Mouse (Mus musculus): ENCODE data around the gene Sdf4.
A peak's percentile ranks its signal among the peaks of the same experiment; 100 is the strongest.

Gene Sdf4

DNA sequence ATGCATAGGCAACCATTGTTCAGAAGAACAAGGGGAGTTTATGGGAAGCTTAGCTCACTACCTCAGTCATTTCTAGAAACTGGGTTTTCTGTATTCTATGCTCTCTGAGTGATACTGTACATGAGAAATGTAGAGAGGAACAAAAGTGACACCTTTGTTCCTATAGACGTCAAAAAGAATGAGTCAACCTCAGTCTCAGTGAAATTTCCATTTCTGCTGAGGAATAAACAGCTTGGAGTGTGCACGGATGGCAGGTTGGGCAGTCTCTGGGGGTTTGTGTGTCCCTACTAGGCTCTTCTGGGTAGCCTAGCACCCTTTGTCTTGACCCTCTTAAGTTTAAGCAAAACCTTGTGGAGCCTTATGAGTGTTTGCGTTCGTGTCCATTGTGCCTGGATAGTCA, 15.7 kb downstream of the Sdf4 start:
- no peak for DNase-seq (ENCODE audit: low spot score in 2 of 2)

DNA sequence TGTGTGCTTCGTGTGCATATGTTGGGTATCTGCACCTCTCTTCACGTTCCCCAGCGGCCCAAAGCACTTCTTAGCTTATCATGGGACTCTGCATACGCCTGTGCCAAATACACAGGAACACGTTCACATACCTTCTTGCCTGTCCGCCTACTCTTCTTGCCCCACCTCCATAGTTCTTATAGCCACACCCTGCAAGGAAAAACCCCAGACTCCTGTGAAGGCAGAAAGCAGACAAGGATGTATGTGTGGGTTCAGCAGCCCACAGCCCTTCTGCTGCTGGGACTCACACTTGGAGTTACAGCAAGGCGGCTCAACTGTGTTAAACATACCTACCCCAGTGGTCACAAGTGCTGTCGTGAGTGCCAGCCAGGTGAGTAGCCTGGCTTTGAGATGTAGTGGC, 21.0 kb downstream of the Sdf4 start, which contains the start of gene Tnfrsf4:
Tnfrsf4 (plus strand) TSS at position 207 of the 400 bp plus-strand sequence.
- no peak for DNase-seq (ENCODE audit: low spot score in 2 of 2)

DNA sequence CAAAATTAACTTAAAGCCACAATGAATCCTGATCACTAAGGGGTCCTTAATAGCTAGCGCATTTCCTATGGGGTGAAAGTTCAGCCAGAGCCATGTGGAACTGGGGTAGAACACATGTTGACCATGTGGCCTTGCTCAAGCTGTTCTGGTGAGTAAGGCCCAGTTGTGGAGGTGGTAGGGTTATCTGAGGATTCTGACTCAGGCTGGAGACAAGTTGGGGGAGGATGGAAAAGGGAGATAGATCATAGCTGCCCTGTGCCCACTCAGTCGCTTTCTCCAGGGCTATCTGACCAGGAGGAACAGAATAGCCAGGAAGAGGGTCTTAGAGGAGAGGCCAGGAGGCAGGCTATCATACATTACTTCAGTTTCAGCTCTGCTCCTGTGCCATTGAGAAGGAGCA, 21.8 kb downstream of the Sdf4 start:
- no peak for DNase-seq (ENCODE audit: low spot score in 2 of 2)

DNA sequence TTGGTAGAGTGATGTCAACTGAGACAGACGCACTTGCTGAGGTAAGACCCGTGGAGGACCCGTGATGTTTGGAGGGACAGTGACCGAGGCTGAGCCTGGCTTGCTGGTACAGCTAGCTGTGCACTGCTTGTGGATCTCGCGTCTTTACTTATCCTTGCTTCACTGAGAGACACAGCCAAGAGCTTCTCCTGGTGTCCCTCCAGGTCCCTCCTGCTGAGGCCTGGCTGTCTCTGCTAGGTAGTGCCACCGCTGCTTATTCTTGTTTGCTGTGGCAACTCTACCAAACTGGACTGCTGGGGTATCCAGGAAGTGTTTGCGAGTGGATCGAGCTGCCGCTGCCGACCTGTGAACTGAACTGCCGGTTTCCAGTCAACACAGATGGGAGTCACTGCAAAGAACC, 27.1 kb downstream of the Sdf4 start:
- no peak for DNase-seq (ENCODE audit: low spot score in 2 of 2)

DNA sequence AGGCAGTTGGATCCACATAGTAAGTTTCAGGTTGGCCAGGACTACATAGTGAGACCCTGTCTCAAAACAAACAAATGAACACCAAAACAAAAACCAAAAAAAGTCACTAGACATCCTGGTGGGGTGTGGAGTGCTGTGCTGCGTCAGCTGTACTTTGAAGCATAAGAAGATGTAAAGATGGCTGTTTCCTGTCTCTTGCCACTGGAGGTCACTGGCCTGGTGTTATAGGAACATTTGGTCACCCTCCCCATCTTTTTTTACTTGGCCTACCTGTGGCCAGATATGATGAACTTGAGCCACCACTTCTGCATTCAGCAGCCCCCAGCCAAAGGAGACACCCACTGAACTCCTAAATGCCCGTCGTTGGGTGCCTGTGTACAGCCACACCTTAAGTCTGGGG, 28.7 kb downstream of the Sdf4 start:
- no peak for DNase-seq (ENCODE audit: low spot score in 2 of 2)

DNA sequence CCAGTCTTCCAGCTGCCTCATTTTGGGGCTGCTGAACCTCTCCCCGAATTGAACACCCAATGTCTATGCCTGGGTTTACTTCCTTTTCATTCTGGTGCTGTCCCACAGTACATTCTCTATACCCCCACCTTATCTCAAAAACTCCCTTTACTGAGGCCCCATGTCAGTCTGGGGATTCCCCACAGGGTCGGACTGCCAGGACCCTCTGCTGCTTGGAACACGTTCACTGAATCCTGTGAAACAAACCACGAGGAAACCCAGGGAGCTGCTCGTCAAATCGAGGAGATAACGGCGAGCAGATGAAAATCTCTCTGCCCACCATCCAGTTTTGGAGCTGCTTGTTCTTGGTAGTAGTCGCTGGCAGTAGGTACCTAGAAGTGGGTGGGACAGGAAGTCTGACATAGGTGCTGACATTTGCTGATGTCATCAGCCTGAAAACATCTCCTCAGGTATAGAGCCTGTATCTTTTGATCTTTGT, 29.3 kb downstream of the Sdf4 start:
- no peak for DNase-seq (ENCODE audit: low spot score in 2 of 2)

DNA sequence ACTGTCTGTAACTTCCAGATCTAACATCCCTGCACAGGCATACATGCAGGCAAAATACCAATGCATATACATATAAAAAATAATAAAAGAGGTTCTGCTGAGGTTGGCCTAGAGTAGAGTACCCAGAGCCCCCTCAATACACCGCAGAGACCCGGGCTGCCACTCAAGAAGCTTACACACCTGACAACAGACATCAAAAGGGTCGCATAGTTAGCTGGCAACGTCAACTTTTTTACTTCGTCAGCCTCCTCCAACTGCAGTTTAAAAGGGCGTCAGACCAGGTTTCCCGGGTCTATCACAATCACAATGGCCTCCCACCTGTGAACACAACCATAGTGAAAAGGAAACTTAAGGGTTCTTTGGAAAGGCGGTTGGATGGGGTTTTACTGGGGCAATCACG, 30.8 kb downstream of the Sdf4 start:
- DNase-seq (ENCODE audit: low spot score in 2 of 2) = no peak

DNA sequence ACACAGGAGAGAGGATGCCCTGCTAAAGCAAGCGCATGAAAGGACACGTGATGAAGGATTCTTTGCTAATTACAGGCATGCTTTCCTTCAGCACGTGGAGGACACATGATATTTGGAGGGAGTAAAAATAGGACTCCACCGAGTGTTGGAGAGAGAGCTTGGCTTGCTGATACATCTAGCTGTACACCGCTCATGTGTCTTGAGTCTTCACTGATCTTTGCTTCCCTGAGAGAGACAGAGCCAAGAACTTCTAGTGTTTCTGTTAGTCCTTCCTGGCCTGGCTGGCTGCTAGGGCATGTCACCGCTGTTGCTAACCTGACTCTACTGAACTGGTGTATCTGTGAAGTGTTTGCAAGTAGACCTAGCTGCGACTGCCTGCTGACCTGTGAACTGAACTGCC, 31.5 kb downstream of the Sdf4 start:
- no peak for DNase-seq (ENCODE audit: low spot score in 2 of 2)

DNA sequence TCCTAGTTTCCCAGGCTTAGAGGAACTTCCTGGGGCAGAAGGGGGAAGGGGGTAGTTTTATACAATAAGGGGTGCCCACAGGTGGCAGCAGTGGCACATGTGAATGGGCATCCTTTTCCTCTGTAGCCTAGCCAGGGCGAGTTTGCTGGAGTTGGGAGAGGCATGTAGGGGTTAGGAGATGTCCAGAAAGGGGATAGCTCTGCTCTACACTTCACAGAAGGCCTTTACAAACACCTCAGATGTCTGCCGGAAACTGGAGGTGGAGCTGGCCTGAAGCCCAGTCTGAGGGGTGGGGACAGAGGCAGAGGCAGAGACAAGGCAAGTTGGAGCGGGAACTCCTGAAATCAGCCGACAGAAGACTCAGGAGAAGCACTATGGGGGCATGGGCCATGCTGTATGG, 33.3 kb downstream of the Sdf4 start, which contains the start of gene Tnfrsf18:
Tnfrsf18 (plus strand) TSS at position 152 of the 400 bp plus-strand sequence.
- DNase-seq (ENCODE audit: low spot score in 2 of 2) = peak; percentile 57 to 70

DNA sequence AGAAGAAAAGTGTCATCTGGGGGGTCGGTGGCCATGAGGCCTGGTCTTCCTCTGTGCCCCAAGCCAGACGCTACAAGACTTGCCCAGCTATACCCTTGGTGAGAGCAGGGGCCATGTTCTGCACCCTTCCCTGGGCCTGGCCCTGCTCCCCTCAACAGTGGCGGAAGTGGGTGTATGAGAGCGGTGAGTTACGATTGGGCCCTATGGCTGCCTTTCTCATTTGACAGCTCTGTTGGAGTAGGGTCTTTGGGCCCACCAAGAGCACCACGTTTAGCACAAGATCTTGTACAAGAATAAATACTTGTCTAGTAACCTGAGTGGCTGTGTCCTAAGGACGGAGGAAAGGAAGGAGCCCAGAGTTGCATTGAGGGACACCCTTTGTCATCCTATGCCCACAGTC, 35.9 kb downstream of the Sdf4 start:
- no peak for DNase-seq (ENCODE audit: low spot score in 2 of 2)

DNA sequence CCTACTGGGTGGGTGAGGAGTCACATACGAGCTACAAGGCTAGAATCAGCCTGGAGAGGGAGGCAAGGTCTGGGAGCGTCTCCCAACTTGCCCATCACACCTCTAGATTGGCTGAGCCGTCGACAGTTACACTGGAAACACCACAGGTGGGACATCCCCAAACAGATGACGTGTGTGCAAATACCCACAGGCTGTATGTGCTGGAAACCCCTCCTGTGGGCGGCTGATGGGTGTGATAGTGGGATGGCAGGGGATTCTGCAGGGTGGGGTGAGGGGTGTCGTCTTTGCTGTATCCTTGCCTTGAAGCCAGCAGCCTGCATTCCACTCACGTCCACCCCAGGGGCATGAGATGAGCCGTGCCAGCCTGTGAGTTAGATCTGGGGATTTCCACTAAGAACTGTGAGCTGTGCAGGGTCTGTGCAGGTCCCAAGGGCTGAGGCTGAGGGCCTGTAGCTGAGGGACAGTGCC, 38.0 kb downstream of the Sdf4 start:
- no peak for DNase-seq (ENCODE audit: low spot score in 2 of 2)

DNA sequence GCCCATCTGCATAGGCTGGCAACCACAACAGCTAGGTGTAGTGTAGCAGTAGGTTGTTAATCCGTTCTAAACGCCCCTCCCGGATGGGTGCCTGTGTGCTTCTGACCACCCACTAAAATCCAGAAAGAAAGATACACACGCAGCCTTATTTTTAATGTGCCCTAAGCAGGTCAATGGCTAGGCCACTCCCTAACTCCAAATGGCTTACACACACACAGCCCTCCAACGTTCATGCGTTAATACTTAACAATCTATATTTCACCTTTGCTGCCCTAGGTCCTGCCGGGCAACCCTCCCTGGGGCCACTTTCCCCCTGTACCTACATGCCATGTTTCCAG, 38.6 kb downstream of the Sdf4 start:
- DNase-seq (ENCODE audit: low spot score in 2 of 2) = no peak

DNA sequence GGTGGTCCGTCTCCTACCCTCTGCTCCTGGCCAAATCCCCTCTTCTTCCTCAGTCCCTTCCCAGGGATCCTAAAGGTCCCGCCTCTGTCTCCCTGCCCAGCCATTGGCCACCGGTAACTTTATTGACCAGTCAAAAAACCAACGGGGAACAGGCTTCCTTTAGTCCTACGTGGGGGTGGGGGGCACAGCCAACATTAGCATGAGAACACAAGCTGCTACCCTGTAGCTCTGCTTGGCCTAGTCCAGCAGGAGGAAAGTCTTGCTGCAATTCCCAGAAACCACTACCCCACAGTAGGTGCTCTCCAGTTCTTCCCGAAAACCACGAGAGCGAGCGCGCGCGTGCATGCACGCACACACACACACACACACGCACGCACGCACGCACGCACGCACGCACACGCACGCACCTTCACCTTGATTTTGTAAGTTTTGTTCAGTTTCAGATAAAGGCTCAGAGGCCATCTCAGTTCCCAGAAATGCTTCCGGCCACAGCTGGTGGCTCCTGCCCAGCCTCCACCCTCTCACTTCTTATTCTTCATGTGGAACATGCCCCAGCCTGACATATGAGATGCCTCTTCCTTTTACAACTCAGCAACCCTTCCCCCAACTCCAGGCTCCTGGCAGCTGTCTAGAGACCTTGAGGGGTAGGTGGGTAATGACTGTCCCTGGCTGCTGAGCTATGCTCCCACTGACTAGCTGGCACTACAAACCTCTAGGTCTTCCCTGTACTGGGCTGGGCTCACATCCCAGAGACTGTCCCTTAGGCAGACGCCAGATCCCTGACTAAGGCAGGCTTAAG, 39.1 kb downstream of the Sdf4 start:
- peak; percentile 69 to 82 for DNase-seq (ENCODE audit: low spot score in 2 of 2)

DNA sequence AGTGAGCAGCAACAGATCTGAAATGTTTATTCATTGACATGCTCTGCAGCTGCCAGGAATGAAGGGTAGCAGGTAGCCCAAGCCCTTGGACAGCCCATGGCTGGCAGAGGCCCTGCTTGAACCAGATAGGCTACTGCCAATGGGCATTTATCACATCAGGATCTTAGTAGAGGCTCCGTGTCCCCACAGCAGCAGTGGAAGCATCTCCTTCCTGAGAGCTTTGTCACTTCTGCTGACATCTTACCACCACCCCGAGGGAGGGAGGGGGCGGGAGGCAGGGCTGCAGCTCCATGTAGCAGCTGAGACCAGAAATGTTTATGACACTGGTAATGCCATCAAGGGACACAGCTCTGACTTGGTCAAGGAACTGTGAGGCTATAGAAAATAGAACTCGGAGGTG, 40.2 kb downstream of the Sdf4 start:
- no peak for DNase-seq (ENCODE audit: low spot score in 2 of 2)

DNA sequence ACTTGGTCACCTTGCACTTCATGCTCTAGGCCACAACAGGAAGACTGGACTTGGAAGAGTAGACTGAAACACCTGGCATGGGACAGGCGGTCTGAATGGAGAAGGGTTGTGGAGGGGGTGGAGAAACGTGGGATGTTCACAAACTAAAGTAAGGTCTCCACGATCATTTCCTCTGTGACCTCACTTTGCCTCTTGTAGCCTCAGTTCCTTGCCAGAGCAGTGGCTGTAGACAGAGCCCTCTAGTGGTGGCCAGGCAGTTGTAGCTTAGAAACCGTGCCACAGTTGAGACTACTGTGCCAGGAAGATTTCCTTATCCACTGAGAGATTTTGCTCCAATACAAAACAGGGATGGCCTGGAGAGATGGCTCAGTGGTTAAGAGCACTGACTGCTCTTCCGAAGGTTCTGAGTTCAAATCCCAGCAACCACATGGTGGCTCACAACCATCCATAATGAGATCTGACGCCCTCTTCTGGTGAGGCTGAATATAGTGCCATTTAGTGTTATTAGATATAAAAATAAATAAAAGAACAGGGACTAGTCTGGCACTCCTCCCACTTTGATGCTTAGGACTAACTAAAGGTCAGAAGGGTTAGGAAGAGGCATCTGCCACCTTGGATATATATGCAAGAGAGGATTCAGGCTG, 40.9 kb downstream of the Sdf4 start:
- DNase-seq (ENCODE audit: low spot score in 2 of 2) = peak in 1 of 2 experiments; percentile 35

DNA sequence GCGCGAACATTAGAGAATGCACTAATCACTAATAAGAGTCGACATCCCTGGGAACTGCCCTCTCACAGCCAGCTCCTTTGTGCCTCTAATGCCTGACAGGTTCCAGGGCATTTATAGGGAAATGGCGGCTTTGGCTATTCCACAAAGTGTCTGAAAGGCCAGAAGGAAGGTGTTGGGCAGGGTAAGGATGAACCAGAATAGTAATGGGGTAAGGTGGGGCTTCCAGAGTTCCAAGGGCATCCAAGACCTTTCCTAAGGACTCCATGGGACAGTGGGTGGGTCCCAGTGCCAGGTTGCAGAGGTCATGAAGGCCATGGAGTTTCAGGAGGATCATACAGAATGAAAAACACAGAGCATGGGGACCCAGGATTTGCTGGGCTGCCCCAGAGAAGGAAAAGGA, 41.6 kb downstream of the Sdf4 start:
- DNase-seq (ENCODE audit: low spot score in 2 of 2) = no peak

DNA sequence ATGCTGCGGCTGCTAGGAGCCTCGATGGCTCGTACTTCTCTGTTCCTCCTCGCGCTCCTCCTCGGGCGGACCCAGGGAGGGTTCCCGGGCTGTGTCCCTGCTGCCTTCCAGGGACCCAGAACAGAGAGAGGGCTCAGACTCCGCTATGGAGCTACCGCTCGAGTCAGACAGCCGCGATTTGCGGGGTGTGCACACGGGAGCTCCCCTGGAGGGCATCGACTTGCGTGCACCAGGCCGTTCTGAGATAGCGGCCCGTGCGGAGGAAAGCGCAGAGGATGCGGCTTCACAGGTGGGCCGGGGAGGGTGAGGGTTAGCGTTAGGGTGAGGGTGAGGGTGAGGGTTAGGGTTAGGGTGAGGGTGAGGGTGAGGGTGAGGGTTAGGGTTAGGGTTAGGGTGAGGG, 42.2 kb downstream of the Sdf4 start:
- no peak for DNase-seq (ENCODE audit: low spot score in 2 of 2)

DNA sequence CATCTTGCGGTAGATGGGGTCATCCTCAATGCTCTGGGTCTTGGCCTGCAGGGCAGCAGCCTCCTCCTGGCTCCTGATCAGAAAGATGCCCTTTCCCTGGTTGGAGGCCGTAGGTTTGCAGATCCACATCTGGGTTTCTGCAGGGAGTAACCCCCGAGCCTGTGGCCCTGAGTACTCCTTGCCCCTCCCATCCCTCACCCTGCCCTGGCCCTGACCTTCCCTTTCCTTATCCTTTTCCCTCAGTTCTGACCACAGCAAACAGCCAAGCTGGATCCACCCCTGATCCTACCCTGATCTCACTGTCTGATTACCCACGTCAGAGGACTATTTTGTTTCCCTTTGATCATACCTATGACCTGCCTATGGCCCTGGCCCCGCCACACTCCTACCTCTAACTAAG, 52.1 kb downstream of the Sdf4 start:
- no peak for DNase-seq (ENCODE audit: low spot score in 2 of 2)

DNA sequence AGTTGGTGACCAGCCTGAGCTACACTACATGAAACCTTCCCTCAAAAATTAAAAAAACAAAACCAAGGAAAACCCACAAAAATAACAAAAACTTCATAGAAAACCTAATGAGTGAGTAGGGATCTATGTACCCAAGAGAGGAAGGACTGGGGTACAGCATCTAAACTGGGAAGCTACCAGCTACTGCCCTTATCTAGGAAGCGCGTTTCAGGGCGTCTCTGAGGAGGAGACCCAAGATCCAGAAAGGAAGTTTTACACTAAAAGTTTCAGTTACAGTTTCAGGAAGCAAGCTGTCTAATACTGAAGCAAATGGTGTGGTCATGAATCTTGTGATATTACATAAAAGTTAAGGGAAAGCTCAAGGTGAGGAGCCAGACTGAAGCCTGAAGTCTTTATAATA, 57.1 kb downstream of the Sdf4 start:
- DNase-seq (ENCODE audit: low spot score in 2 of 2) = no peak

DNA sequence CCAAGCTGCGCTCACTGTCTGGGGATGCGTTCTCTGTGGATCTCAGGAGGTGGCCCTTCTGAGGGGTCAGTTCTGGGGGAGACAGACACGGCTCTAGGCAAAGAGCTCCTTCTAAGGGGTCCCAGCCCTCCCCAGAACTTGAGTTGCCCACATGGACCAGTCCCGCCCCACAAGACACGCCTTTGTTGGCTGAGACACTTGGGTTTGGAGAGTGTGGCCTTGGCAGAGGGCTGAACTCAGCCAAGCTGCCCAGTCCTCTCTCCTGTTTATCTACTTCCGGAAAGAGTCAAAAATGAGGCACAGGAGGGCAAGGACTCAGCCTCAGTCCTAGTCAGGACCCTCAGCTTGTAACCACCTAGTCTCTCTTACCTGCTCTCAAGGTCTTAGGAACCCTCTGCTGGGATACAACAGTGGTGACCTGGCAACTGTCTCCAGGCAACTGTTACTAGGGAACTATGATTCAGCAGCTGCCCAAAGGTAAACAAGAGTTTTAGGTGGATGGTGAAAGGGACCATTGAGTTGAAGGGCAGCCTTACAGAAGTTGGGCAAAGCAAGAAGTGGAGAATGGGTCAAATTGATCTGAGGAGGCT, 57.8 kb downstream of the Sdf4 start:
- no peak for DNase-seq (ENCODE audit: low spot score in 2 of 2)

DNA sequence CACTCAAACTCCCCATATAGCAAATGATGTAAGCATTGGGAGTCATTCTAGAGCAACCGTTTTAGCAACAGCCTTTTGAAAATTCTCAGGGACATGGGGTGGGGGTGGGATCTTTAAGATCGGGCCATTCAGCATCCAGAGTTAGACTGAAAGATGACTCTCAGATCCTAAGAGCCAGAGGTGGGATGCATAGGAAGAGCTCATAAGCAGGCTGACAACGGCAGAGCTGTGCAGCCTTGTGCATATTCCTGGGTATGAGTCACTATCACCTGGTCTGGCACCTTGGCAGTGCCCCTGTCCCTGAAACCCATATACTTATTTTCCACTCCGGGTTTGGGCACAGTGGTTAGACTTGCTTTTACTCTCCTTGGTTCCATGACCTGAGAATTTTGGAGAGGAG, 60.4 kb downstream of the Sdf4 start:
- DNase-seq (ENCODE audit: low spot score in 2 of 2) = no peak

DNA sequence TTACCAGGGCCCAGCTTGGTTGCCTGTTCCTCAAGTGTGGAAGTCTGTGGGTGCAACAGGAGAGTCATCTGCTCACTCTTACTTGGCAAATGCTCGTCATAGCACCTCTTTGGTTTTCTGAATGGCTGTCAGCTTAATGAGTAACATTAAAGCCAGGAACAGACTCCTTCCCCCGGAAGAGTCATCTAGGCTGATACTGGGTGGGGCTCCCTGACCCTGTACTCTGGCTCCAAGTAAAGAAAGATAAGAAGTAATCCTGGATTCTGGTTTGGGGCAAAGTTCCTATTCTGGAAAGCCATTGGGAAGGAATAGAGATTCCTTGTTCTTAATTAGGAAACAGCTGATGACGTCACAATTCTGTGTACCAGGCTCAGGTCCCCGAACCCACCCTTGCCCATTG, 61.5 kb downstream of the Sdf4 start:
- DNase-seq (ENCODE audit: low spot score in 2 of 2) = no peak

DNA sequence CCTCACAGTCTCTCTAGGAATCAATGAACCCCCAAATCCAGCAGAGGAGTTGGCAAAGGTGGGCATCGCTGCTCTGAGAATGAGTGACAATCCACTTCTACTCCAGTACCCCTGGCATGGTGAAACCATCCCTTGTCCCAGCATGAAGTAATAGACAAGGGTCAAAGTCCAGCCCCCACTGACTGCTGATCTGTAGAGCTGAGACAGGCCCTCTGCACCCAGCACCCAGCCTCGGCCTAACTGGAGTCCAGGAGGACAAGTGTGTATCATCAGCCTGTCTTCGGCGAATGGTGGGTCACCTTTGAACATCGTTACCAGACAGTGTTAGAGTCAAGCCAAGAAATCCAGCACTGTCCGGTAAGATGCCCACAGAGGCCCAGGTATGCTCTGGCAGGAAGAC, 61.9 kb downstream of the Sdf4 start:
- DNase-seq (ENCODE audit: low spot score in 2 of 2) = no peak

Data from urinary bladder, postnatal 36 days (tissue).